Mouse (Mus musculus): Measurements from ENCODE around the gene Coq10a.

DNA sequence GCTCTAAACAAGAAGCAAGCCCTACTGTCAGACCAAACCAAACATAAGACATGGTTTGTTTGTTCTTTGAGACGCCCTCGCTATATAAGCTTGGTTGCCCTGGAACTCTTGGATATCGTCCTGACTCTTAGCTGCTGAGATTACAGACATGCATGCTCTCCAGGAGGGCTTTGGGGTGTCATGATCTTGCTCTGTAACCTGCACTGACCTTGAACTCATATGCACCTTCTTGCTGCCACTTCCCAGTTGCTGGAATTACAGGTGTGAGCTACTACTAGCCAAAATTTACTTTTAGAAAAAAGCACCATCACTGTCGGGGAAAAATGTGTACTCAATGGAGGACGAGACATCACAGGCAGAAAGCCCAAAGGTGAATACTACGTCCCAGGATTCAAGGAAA, 802 bp upstream of the Coq10a start:
- no peak for TF ChIP-seq CTCF (IDR thresholded peaks at IDR 0.05; ENCODE audit: low read depth)
- no peak for TF ChIP-seq EP300 (optimal IDR thresholded peaks at IDR 0.05)
